Mouse (Mus musculus): ENCODE measurements around the gene Spns1. TPM values are rescaled to one million over a fixed set of nuclear protein-coding genes. Genes with fewer than 3 reads are reported as not detected.

The Spns1 gene
- polyA plus RNA-seq, 1 experiment from 2014 or later = 44.4 TPM

GRCm38 (mm10) chr7:126383565-126383964, 6.3 kb upstream of the Spns1 start:
- H3K4me2 ChIP-seq (ENCODE audit: low read length) = no peak overlapping the region
- no peak overlapping the region for H3K27ac ChIP-seq (ENCODE audit: low read depth)
- H3K4me1 ChIP-seq (replicated peaks; ENCODE audit: control insufficient read depth, insufficient read depth, low read length) = no peaks in the 10 kb centered on the region
- H3K27me3 ChIP-seq (replicated peaks; ENCODE audit: control insufficient read depth, insufficient read depth, low read length) = no peaks in the 10 kb centered on the region
- ATAC-seq (replicated peaks; ENCODE audit: low FRiP score, low TSS enrichment, low read depth) (no peak), DNase-seq (ENCODE audit: low spot score) (no peak)
- no peak overlapping the region for H3K4me3 ChIP-seq (ENCODE audit: low read depth, low read length)
- WGBS = 86% methylated on average over 5 of the region's 5 CpGs
- H3K9me3 ChIP-seq (ENCODE audit: control insufficient read depth, low read length) = no peaks in the 10 kb centered on the region
- H3K9ac ChIP-seq (ENCODE audit: low read length) = no peak overlapping the region
- peaks cover 29% of the 10 kb centered on the region for H3K36me3 ChIP-seq (ENCODE audit: control insufficient read depth, insufficient read depth, low read length)

GRCm38 (mm10) chr7:126376903-126377277, 360 bp downstream of the Spns1 start:
- peak overlapping the region; percentile 97 for H3K4me3 ChIP-seq (ENCODE audit: low read depth, low read length)
- peaks cover 6% of the 10 kb centered on the region for H3K4me1 ChIP-seq (replicated peaks; ENCODE audit: control insufficient read depth, insufficient read depth, low read length)
- H3K27me3 ChIP-seq (replicated peaks; ENCODE audit: control insufficient read depth, insufficient read depth, low read length) = no peaks in the 10 kb centered on the region
- 2% methylated on average over 27 of the region's 27 CpGs for WGBS
- ATAC-seq (replicated peaks; ENCODE audit: low FRiP score, low TSS enrichment, low read depth) (peak; percentile 76), DNase-seq (ENCODE audit: low spot score) (no peak)
- no peak overlapping the region; the same call in 1 of the 2 replicates for H3K27ac ChIP-seq (ENCODE audit: low read depth)
- peak overlapping the region; percentile 80 for H3K9ac ChIP-seq (ENCODE audit: low read length)
- H3K9me3 ChIP-seq (ENCODE audit: control insufficient read depth, low read length) = no peaks in the 10 kb centered on the region
- H3K36me3 ChIP-seq (ENCODE audit: control insufficient read depth, insufficient read depth, low read length) = peaks cover 26% of the 10 kb centered on the region
- peak overlapping the region; percentile 99 for H3K4me2 ChIP-seq (ENCODE audit: low read length)

- Histone ChIP-seq H3K4me1 (replicated peaks; ENCODE audit: control insufficient read depth, insufficient read depth, low read length) (peaks cover 6% of the 10 kb centered on the region), H3K36me3 (ENCODE audit: control insufficient read depth, insufficient read depth, low read length) (peaks cover 43% of the 10 kb centered on the region), H3K4me2 (ENCODE audit: low read length) (no peak overlapping the region), H3K27ac (ENCODE audit: low read depth) (no peak overlapping the region), H3K4me3 (ENCODE audit: low read depth, low read length) (no peak overlapping the region), H3K27me3 (replicated peaks; ENCODE audit: control insufficient read depth, insufficient read depth, low read length) (no peaks in the 10 kb centered on the region), H3K9me3 (ENCODE audit: control insufficient read depth, low read length) (no peaks in the 10 kb centered on the region), H3K9ac (ENCODE audit: low read length) (no peak overlapping the region)
- ATAC-seq (replicated peaks; ENCODE audit: low FRiP score, low TSS enrichment, low read depth) (no peak), DNase-seq (ENCODE audit: low spot score) (no peak)
- 76% methylated on average over 5 of the region's 5 CpGs for WGBS
These were observed 2.2 kb downstream of the Spns1 start for GRCm38 (mm10) chr7:126375012-126375411.

- DNase-seq (ENCODE audit: low spot score) (no peak), ATAC-seq (replicated peaks; ENCODE audit: low FRiP score, low TSS enrichment, low read depth) (no peak)
- no peak overlapping the region for H3K9ac ChIP-seq (ENCODE audit: low read length)
- H3K4me1 ChIP-seq (replicated peaks; ENCODE audit: control insufficient read depth, insufficient read depth, low read length) = peaks cover 6% of the 10 kb centered on the region
- peaks cover 48% of the 10 kb centered on the region for H3K36me3 ChIP-seq (ENCODE audit: control insufficient read depth, insufficient read depth, low read length)
- no peaks in the 10 kb centered on the region for H3K9me3 ChIP-seq (ENCODE audit: control insufficient read depth, low read length)
- no peak overlapping the region for H3K4me3 ChIP-seq (ENCODE audit: low read depth, low read length)
- WGBS = 75% methylated on average over 6 of the region's 6 CpGs
- H3K4me2 ChIP-seq (ENCODE audit: low read length) = no peak overlapping the region
- no peak overlapping the region for H3K27ac ChIP-seq (ENCODE audit: low read depth)
- no peaks in the 10 kb centered on the region for H3K27me3 ChIP-seq (replicated peaks; ENCODE audit: control insufficient read depth, insufficient read depth, low read length)
These were observed 2.7 kb downstream of the Spns1 start for GRCm38 (mm10) chr7:126374526-126374925.

GRCm38 (mm10) chr7:126373007-126373406, 4.2 kb downstream of the Spns1 start:
- no peak overlapping the region for H3K4me2 ChIP-seq (ENCODE audit: low read length)
- no peak overlapping the region for H3K27ac ChIP-seq (ENCODE audit: low read depth)
- peaks cover 6% of the 10 kb centered on the region for H3K4me1 ChIP-seq (replicated peaks; ENCODE audit: control insufficient read depth, insufficient read depth, low read length)
- DNase-seq (ENCODE audit: low spot score) = no peak
- ATAC-seq (replicated peaks; ENCODE audit: low FRiP score, low TSS enrichment, low read depth) = no peak
- WGBS = 83% methylated on average over 9 of the region's 9 CpGs
- H3K4me3 ChIP-seq (ENCODE audit: low read depth, low read length) = no peak overlapping the region
- no peaks in the 10 kb centered on the region for H3K9me3 ChIP-seq (ENCODE audit: control insufficient read depth, low read length)
- H3K9ac ChIP-seq (ENCODE audit: low read length) = no peak overlapping the region
- peaks cover 49% of the 10 kb centered on the region for H3K36me3 ChIP-seq (ENCODE audit: control insufficient read depth, insufficient read depth, low read length)
- no peaks in the 10 kb centered on the region for H3K27me3 ChIP-seq (replicated peaks; ENCODE audit: control insufficient read depth, insufficient read depth, low read length)

- Histone ChIP-seq H3K9ac (ENCODE audit: low read length) (no peak within 1 kb of the TSS), H3K27ac (ENCODE audit: low read depth) (no peak within 1 kb of the TSS), H3K9me3 (ENCODE audit: control insufficient read depth, low read length) (no peaks in the 10 kb centered on the region), H3K4me3 (ENCODE audit: low read depth, low read length) (no peak within 1 kb of the TSS), H3K36me3 (ENCODE audit: control insufficient read depth, insufficient read depth, low read length) (peaks cover 45% of the 10 kb centered on the region), H3K4me2 (ENCODE audit: low read length) (no peak within 1 kb of the TSS), H3K4me1 (replicated peaks; ENCODE audit: control insufficient read depth, insufficient read depth, low read length) (no peaks in the 10 kb centered on the region), H3K27me3 (replicated peaks; ENCODE audit: control insufficient read depth, insufficient read depth, low read length) (no peaks in the 10 kb centered on the region)
- no peak for DNase-seq (ENCODE audit: low spot score)
- 76% methylated on average over 13 of the region's 13 CpGs for WGBS
- ATAC-seq (replicated peaks; ENCODE audit: low FRiP score, low TSS enrichment, low read depth) = 0 out of 2 replicates have a peak, but pooled peaks have one; percentile 13
These were observed 7.9 kb downstream of the Spns1 start, which contains the start of gene Lat for GRCm38 (mm10) chr7:126369393-126369792. TSS of gene Lat (minus strand) at chr7:126369570.

GRCm38 (mm10) chr7:126368367-126368766, 8.9 kb downstream of the Spns1 start:
- 92% methylated on average over 8 of the region's 8 CpGs for WGBS
- no peak for ATAC-seq (replicated peaks; ENCODE audit: low FRiP score, low TSS enrichment, low read depth)
- Histone ChIP-seq H3K27ac (ENCODE audit: low read depth) (no peak overlapping the region), H3K9me3 (ENCODE audit: control insufficient read depth, low read length) (no peaks in the 10 kb centered on the region), H3K4me2 (ENCODE audit: low read length) (no peak overlapping the region), H3K9ac (ENCODE audit: low read length) (no peak overlapping the region), H3K4me1 (replicated peaks; ENCODE audit: control insufficient read depth, insufficient read depth, low read length) (no peaks in the 10 kb centered on the region), H3K27me3 (replicated peaks; ENCODE audit: control insufficient read depth, insufficient read depth, low read length) (no peaks in the 10 kb centered on the region), H3K36me3 (ENCODE audit: control insufficient read depth, insufficient read depth, low read length) (peaks cover 36% of the 10 kb centered on the region), H3K4me3 (ENCODE audit: low read depth, low read length) (no peak overlapping the region)
- DNase-seq (ENCODE audit: low spot score) = no peak

- ATAC-seq (replicated peaks; ENCODE audit: low FRiP score, low TSS enrichment, low read depth) (no peak), DNase-seq (ENCODE audit: low spot score) (no peak)
- peaks cover 30% of the 10 kb centered on the region for H3K36me3 ChIP-seq (ENCODE audit: control insufficient read depth, insufficient read depth, low read length)
- no peak overlapping the region for H3K4me2 ChIP-seq (ENCODE audit: low read length)
- H3K4me3 ChIP-seq (ENCODE audit: low read depth, low read length) = no peak overlapping the region
- H3K9me3 ChIP-seq (ENCODE audit: control insufficient read depth, low read length) = no peaks in the 10 kb centered on the region
- H3K27me3 ChIP-seq (replicated peaks; ENCODE audit: control insufficient read depth, insufficient read depth, low read length) = no peaks in the 10 kb centered on the region
- WGBS = 86% methylated on average over 10 of the region's 10 CpGs
- no peaks in the 10 kb centered on the region for H3K4me1 ChIP-seq (replicated peaks; ENCODE audit: control insufficient read depth, insufficient read depth, low read length)
- no peak overlapping the region for H3K9ac ChIP-seq (ENCODE audit: low read length)
- H3K27ac ChIP-seq (ENCODE audit: low read depth) = no peak overlapping the region
These were observed 9.6 kb downstream of the Spns1 start for GRCm38 (mm10) chr7:126367636-126368035.

- ATAC-seq (replicated peaks; ENCODE audit: low FRiP score, low TSS enrichment, low read depth) = no peak
- H3K27ac ChIP-seq (ENCODE audit: low read depth) = no peak overlapping the region
- no peak overlapping the region for H3K4me2 ChIP-seq (ENCODE audit: low read length)
- 80% methylated on average over 6 of the region's 6 CpGs for WGBS
- no peaks in the 10 kb centered on the region for H3K4me1 ChIP-seq (replicated peaks; ENCODE audit: control insufficient read depth, insufficient read depth, low read length)
- H3K36me3 ChIP-seq (ENCODE audit: control insufficient read depth, insufficient read depth, low read length) = no peaks in the 10 kb centered on the region
- no peak overlapping the region for H3K9ac ChIP-seq (ENCODE audit: low read length)
- no peak for DNase-seq (ENCODE audit: low spot score)
- H3K9me3 ChIP-seq (ENCODE audit: control insufficient read depth, low read length) = no peaks in the 10 kb centered on the region
- H3K27me3 ChIP-seq (replicated peaks; ENCODE audit: control insufficient read depth, insufficient read depth, low read length) = no peaks in the 10 kb centered on the region
- H3K4me3 ChIP-seq (ENCODE audit: low read depth, low read length) = no peak overlapping the region
These were observed 14.2 kb downstream of the Spns1 start for GRCm38 (mm10) chr7:126363038-126363437.

All from intestine, embryonic 14.5 days (tissue).